10 mouse cellular contexts compared by ENCODE assay signal in the genomic region with DNA sequence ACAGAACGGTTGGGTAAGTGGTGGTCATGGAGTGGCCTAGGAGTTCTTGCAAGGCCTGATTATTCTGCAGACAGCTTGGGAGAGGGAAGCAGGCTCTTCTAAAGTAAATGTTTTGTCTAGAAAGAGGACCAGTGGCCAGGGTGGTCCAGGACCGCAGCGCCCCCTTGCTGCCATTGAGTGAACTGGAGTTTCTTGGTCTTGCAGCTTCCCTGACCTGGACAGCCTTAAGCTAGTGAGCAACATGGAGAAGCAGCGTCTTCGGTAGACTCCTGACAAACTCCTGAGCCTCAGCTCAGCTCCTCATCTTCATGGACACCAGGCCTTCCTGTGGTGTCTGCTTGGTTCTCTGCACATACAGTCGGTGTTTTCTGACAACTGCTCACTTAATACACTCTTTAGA.
DNase-seq lines count a peak whose midpoint lies in the region; ATAC-seq and TF ChIP-seq lines count a peak whose summit lies in the region.
"Had no signal": no experiment of that assay in that cellular context is flagged by ENCODE, and none has a peak within 500 bp of the region (broad histone marks: within the 10 kb centered on the region; RNA-seq: fewer than 3 reads in every experiment).

No protein-coding gene starts in this region.

- no peaks in the 10 kb centered on the region for H3K36me3 ChIP-seq in forebrain, embryonic 14.5 days (ENCODE audit: control insufficient read depth, insufficient read depth, low read length)
- H3K36me3 ChIP-seq in forebrain, embryonic 16.5 days (ENCODE audit: control insufficient read depth, insufficient read depth) = no peaks in the 10 kb centered on the region
- no peaks in the 10 kb centered on the region for H3K36me3 ChIP-seq in midbrain, embryonic 14.5 days (ENCODE audit: control insufficient read depth, insufficient read depth, low read length)
- no peaks in the 10 kb centered on the region for H3K36me3 ChIP-seq in midbrain, embryonic 16.5 days (ENCODE audit: control insufficient read depth, insufficient read depth, low read length)
- H3K36me3 ChIP-seq: lung, embryonic 15.5 days; stomach, embryonic 15.5 days had no signal

- no peak overlapping the region for H3K27ac ChIP-seq in forebrain, embryonic 14.5 days (ENCODE audit: low read depth, low read length)
- no peak overlapping the region for H3K27ac ChIP-seq in forebrain, embryonic 16.5 days (ENCODE audit: low read length)
- H3K27ac ChIP-seq in midbrain, embryonic 14.5 days (replicated peaks; ENCODE audit: low read depth, low read length) = no peak overlapping the region
- no peak overlapping the region for H3K27ac ChIP-seq in midbrain, embryonic 16.5 days (ENCODE audit: low read length)
- no peak overlapping the region for H3K27ac ChIP-seq in layer of hippocampus, adult 2 months
- H3K27ac ChIP-seq in olfactory bulb, adult 2 months (ENCODE audit: insufficient read depth, low read depth, low read length) = no peak overlapping the region
- H3K27ac ChIP-seq: lung, embryonic 15.5 days; stomach, embryonic 15.5 days had no signal

- DNase-seq in forebrain, embryonic 14.5 days (ENCODE audit: low spot score) = peak; percentile 24
- DNase-seq in midbrain, embryonic 14.5 days = peak; percentile 24
- DNase-seq in brain, adult 2 months (ENCODE audit: low read depth, low spot score) = peak; percentile 8
- DNase-seq in layer of hippocampus, adult 2 months (ENCODE audit: low spot score in 2 of 2) = peak in 1 of 2 experiments; percentile 22

- TF ChIP-seq CTCF in layer of hippocampus, adult 2 months (conservative IDR thresholded peaks at IDR 0.05) = peak; percentile 70
- peak; percentile 21; the same call in 1 of the 2 replicates for TF ChIP-seq CTCF in olfactory bulb, adult 2 months (IDR thresholded peaks at IDR 0.05; ENCODE audit: insufficient read depth, low read depth, low read length)

- no peak for TF ChIP-seq POLR2A in olfactory bulb, adult 2 months (IDR thresholded peaks at IDR 0.05; ENCODE audit: insufficient read depth, low read depth, low read length)

- H3K27me3 ChIP-seq in forebrain, embryonic 14.5 days (replicated peaks; ENCODE audit: control insufficient read depth, insufficient read depth, low read length) = no peaks in the 10 kb centered on the region
- H3K27me3 ChIP-seq in forebrain, embryonic 16.5 days (replicated peaks; ENCODE audit: control insufficient read depth, insufficient read depth, low read length) = no peaks in the 10 kb centered on the region
- no peaks in the 10 kb centered on the region for H3K27me3 ChIP-seq in midbrain, embryonic 14.5 days (ENCODE audit: control insufficient read depth, insufficient read depth, low read length)
- H3K27me3 ChIP-seq in midbrain, embryonic 16.5 days (ENCODE audit: control insufficient read depth, insufficient read depth, low read depth, low read length) = no peaks in the 10 kb centered on the region
- H3K27me3 ChIP-seq: lung, embryonic 15.5 days; stomach, embryonic 15.5 days had no signal

- no peak overlapping the region for H3K4me3 ChIP-seq in forebrain, embryonic 14.5 days (ENCODE audit: low read depth, low read length)
- H3K4me3 ChIP-seq in forebrain, embryonic 16.5 days (replicated peaks; ENCODE audit: low read length) = no peak overlapping the region
- no peak overlapping the region for H3K4me3 ChIP-seq in midbrain, embryonic 14.5 days (replicated peaks; ENCODE audit: low read depth, low read length)
- H3K4me3 ChIP-seq in midbrain, embryonic 16.5 days (ENCODE audit: low read depth, low read length) = no peak overlapping the region
- H3K4me3 ChIP-seq in layer of hippocampus, adult 2 months = no peak overlapping the region
- H3K4me3 ChIP-seq in olfactory bulb, adult 2 months (ENCODE audit: insufficient read depth, low read depth, low read length) = no peak overlapping the region
- H3K4me3 ChIP-seq: lung, embryonic 15.5 days; stomach, embryonic 15.5 days had no signal

- no peak overlapping the region for H3K9ac ChIP-seq in forebrain, embryonic 14.5 days (ENCODE audit: low read length)
- H3K9ac ChIP-seq in forebrain, embryonic 16.5 days (replicated peaks; ENCODE audit: low read depth, low read length) = no peak overlapping the region
- no peak overlapping the region for H3K9ac ChIP-seq in midbrain, embryonic 14.5 days (replicated peaks; ENCODE audit: low read length)
- no peak overlapping the region for H3K9ac ChIP-seq in midbrain, embryonic 16.5 days (ENCODE audit: low read depth, low read length)
- H3K9ac ChIP-seq: lung, embryonic 15.5 days; stomach, embryonic 15.5 days had no signal

- 60% methylated on average over 6 of the region's 6 CpGs for WGBS in forebrain, embryonic 14.5 days
- 70% methylated on average over 6 of the region's 6 CpGs for WGBS in forebrain, embryonic 16.5 days
- 60% methylated on average over 6 of the region's 6 CpGs for WGBS in midbrain, embryonic 14.5 days
- WGBS in midbrain, embryonic 16.5 days = 62% methylated on average over 6 of the region's 6 CpGs
- WGBS in olfactory bulb, adult 2 months = 64% methylated on average over 6 of the region's 6 CpGs

- H3K9me3 ChIP-seq in forebrain, embryonic 14.5 days (replicated peaks; ENCODE audit: control insufficient read depth, low read length) = no peaks in the 10 kb centered on the region
- H3K9me3 ChIP-seq in forebrain, embryonic 16.5 days (ENCODE audit: control insufficient read depth, low read length) = no peaks in the 10 kb centered on the region
- H3K9me3 ChIP-seq in midbrain, embryonic 14.5 days (ENCODE audit: control insufficient read depth, low read length) = no peaks in the 10 kb centered on the region
- no peaks in the 10 kb centered on the region for H3K9me3 ChIP-seq in midbrain, embryonic 16.5 days (replicated peaks; ENCODE audit: control insufficient read depth, low read length, poor library complexity, severe bottlenecking)
- H3K9me3 ChIP-seq: lung, embryonic 15.5 days; stomach, embryonic 15.5 days had no signal

- H3K4me1 ChIP-seq in forebrain, embryonic 14.5 days (ENCODE audit: control insufficient read depth, insufficient read depth, low read length) = no peaks in the 10 kb centered on the region
- H3K4me1 ChIP-seq in forebrain, embryonic 16.5 days (replicated peaks; ENCODE audit: control insufficient read depth, insufficient read depth, low read length) = no peaks in the 10 kb centered on the region
- H3K4me1 ChIP-seq in midbrain, embryonic 14.5 days (ENCODE audit: control insufficient read depth, insufficient read depth, low read length) = no peaks in the 10 kb centered on the region
- no peaks in the 10 kb centered on the region for H3K4me1 ChIP-seq in midbrain, embryonic 16.5 days (ENCODE audit: control insufficient read depth, insufficient read depth, low read length)
- H3K4me1 ChIP-seq in olfactory bulb, adult 2 months (ENCODE audit: control insufficient read depth, insufficient read depth, low read length) = no peaks in the 10 kb centered on the region
- H3K4me1 ChIP-seq: lung, embryonic 15.5 days; stomach, embryonic 15.5 days had no signal

- no peak for ATAC-seq in forebrain, embryonic 14.5 days
- ATAC-seq in forebrain, embryonic 16.5 days = no peak
- ATAC-seq in midbrain, embryonic 14.5 days (ENCODE audit: low FRiP score, low TSS enrichment) = no peak
- ATAC-seq in midbrain, embryonic 16.5 days = no peak
- no peak for ATAC-seq in erythroid progenitor cell, adult 5-6 weeks (replicated peaks; ENCODE audit: low FRiP score, poor library complexity, severe bottlenecking)

- no peak overlapping the region for H3K4me2 ChIP-seq in forebrain, embryonic 14.5 days (ENCODE audit: low read length)
- H3K4me2 ChIP-seq in forebrain, embryonic 16.5 days (ENCODE audit: low read length) = no peak overlapping the region
- no peak overlapping the region for H3K4me2 ChIP-seq in midbrain, embryonic 14.5 days (ENCODE audit: low read length)
- H3K4me2 ChIP-seq in midbrain, embryonic 16.5 days (ENCODE audit: low read length) = no peak overlapping the region
- H3K4me2 ChIP-seq: lung, embryonic 15.5 days; stomach, embryonic 15.5 days had no signal
